Mouse (Mus musculus): Measurements from ENCODE around the gene Mob4.

- TF ChIP-seq EP300 (IDR thresholded peaks at IDR 0.05; ENCODE audit: low read depth) (no peak), CTCF (IDR thresholded peaks at IDR 0.05; ENCODE audit: low read depth) (no peak)
Measured at GRCm38 (mm10) chr1:55171361-55172325, 40.6 kb downstream of the Mob4 start.
